ENCODE assay signal across 7 mouse cellular contexts in the genomic region with DNA sequence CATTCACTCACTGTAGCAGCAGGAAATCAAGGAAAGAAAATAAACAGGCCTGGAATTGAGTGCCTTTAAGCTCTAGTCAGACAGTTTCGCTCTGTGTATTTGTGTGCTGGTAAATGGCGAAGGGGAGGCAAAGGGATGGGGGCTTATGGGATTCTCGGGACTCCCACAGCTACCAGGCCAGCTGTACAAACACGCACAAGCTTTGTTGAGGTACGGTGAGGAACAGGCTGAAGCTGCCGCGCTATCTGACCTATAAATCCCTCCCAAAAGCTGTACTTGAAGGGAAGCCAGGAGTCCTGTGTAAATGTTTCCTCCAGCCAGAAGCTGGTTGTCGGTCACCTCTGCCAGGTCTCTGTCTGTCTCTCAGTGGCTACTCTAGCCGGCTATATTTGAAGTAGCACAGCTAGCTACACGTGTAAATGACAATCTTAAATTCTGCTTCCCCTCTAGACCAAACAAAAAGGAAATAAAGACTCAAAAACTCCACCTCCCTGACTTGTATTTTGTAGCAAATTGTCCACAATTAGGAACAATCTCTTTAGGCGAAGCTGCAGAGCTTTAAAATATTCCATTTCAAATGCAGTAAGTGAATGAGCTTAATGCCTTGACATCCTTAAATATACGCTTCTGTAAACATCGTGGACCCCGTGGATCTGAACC.
DNase-seq lines count a peak whose midpoint lies in the region; ATAC-seq lines count a peak whose summit lies in the region.

No protein-coding gene starts in this region.

- 54% methylated on average over 14 of the region's 14 CpGs for WGBS in liver, embryonic 12.5 days (ENCODE audit: insufficient replicate concordance)
- whole genome bisulfite sequencing in forebrain, embryonic 10.5 days, result 32% methylated on average over 14 of the region's 14 CpGs
- 38% methylated on average over 14 of the region's 14 CpGs for WGBS in hindbrain, embryonic 13.5 days
- 13% methylated on average over 14 of the region's 14 CpGs for WGBS in neural tube, embryonic 14.5 days

- ATAC-seq in liver, embryonic 12.5 days, result no peak
- 0 out of 2 replicates have a peak, but pooled peaks have one; percentile 43 for ATAC-seq in hindbrain, embryonic 13.5 days (ENCODE audit: low FRiP score)
- peak; percentile 85 for ATAC-seq in neural tube, embryonic 14.5 days (ENCODE audit: low read depth)

- H3K4me1 ChIP-seq in liver, embryonic 12.5 days, result no peaks in the 10 kb centered on the region
- peaks cover 13% of the 10 kb centered on the region for H3K4me1 ChIP-seq in forebrain, embryonic 10.5 days
- H3K4me1 ChIP-seq in hindbrain, embryonic 13.5 days (replicated peaks), result peaks cover 4% of the 10 kb centered on the region; the same call in 1 of the 2 replicates
- no peaks in the 10 kb centered on the region for H3K4me1 ChIP-seq in neural tube, embryonic 14.5 days (ENCODE audit: control insufficient read depth, insufficient read depth, low read length)

- H3K36me3 ChIP-seq in liver, embryonic 12.5 days, result no peaks in the 10 kb centered on the region
- H3K36me3 ChIP-seq in forebrain, embryonic 10.5 days (replicated peaks), result no peaks in the 10 kb centered on the region
- no peaks in the 10 kb centered on the region for H3K36me3 ChIP-seq in hindbrain, embryonic 13.5 days
- no peaks in the 10 kb centered on the region for H3K36me3 ChIP-seq in neural tube, embryonic 14.5 days (ENCODE audit: control insufficient read depth, insufficient read depth, low read length)

- DNase-seq in liver (peak; percentile 5), adipocyte (ENCODE audit: low spot score) (no peak)
- DNase-seq in forebrain, embryonic 10.5 days (ENCODE audit: extremely low spot score, low spot score), result peak; percentile 42
- DNase-seq in adrenal gland, adult 8-10 months, result no peak

- H3K4me2 ChIP-seq in liver, embryonic 12.5 days, result no peak overlapping the region
- peak overlapping the region; percentile 23 for H3K4me2 ChIP-seq in hindbrain, embryonic 13.5 days
- peak overlapping the region; percentile 40 for H3K4me2 ChIP-seq in neural tube, embryonic 14.5 days (ENCODE audit: low read depth, low read length)

- no peaks in the 10 kb centered on the region for H3K27me3 ChIP-seq in liver, embryonic 12.5 days (replicated peaks)
- H3K27me3 ChIP-seq in forebrain, embryonic 10.5 days (ENCODE audit: poor library complexity, severe bottlenecking), result no peaks in the 10 kb centered on the region
- H3K27me3 ChIP-seq in hindbrain, embryonic 13.5 days, result no peaks in the 10 kb centered on the region
- no peaks in the 10 kb centered on the region for H3K27me3 ChIP-seq in neural tube, embryonic 14.5 days (ENCODE audit: control insufficient read depth, insufficient read depth, low read length)

- H3K9me3 ChIP-seq in liver, embryonic 12.5 days (replicated peaks), result no peaks in the 10 kb centered on the region
- no peaks in the 10 kb centered on the region for H3K9me3 ChIP-seq in forebrain, embryonic 10.5 days
- H3K9me3 ChIP-seq in hindbrain, embryonic 13.5 days, result no peaks in the 10 kb centered on the region
- H3K9me3 ChIP-seq in neural tube, embryonic 14.5 days (ENCODE audit: control insufficient read depth, low read length), result no peaks in the 10 kb centered on the region

- H3K4me3 ChIP-seq in liver, embryonic 12.5 days, result no peak overlapping the region
- H3K4me3 ChIP-seq in forebrain, embryonic 10.5 days, result peak overlapping the region; percentile 24; the same call in 1 of the 2 replicates
- no peak overlapping the region for H3K4me3 ChIP-seq in hindbrain, embryonic 13.5 days
- no peak overlapping the region for H3K4me3 ChIP-seq in neural tube, embryonic 14.5 days (ENCODE audit: low read depth, low read length)

- no peak overlapping the region for H3K27ac ChIP-seq in liver, embryonic 12.5 days
- peak overlapping the region; percentile 64 for H3K27ac ChIP-seq in forebrain, embryonic 10.5 days
- H3K27ac ChIP-seq in hindbrain, embryonic 13.5 days, result no peak overlapping the region
- H3K27ac ChIP-seq in neural tube, embryonic 14.5 days (ENCODE audit: low read depth, low read length), result no peak overlapping the region

- H3K9ac ChIP-seq in liver, embryonic 12.5 days, result no peak overlapping the region
- no peak overlapping the region for H3K9ac ChIP-seq in hindbrain, embryonic 13.5 days
- H3K9ac ChIP-seq in neural tube, embryonic 14.5 days (replicated peaks; ENCODE audit: low read depth, low read length), result peak overlapping the region; percentile 1; the same call in 1 of the 2 replicates

Comparison
In these comparisons a context has a peak if more than half of its experiments do, and no peak if none do; other contexts are left out.
1. DNase-seq: peak in liver (single experiment) and forebrain, embryonic 10.5 days (single experiment); none in adipocyte (single experiment) and adrenal gland, adult 8-10 months (single experiment).